Mouse (Mus musculus) heart, postnatal 0 days (tissue): ENCODE data around the gene Cnot6. TPM values are rescaled to one million over a fixed set of nuclear protein-coding genes. Genes with fewer than 3 reads are reported as not detected.

Experiments used
- ATAC-seq: fragments of 200-750 bp; cut with Nextera tagmentation; 2 replicates; pipeline ENCODE4 v1.8.0; 2017; ENCODE audit warnings: low read depth, moderate number of reproducible peaks, moderate library complexity; ENCODE audit not compliant: insufficient read depth
- DNase-seq: peaks from one replicate; pipeline ENCODE4 v3.0.0-alpha.2; 2016; ENCODE audit warnings: low spot score
- H3K27ac ChIP-seq: fragments of 300-500 bp; sonication (generic); 2 replicates; pipeline ENCODE4 v1.5.1; 2014; ENCODE audit warnings: low read depth, mild to moderate bottlenecking
- H3K27me3 ChIP-seq: fragments of 300-500 bp; sonication (generic); 2 replicates; pipeline ENCODE4 v1.6.1; 2014; ENCODE audit warnings: low read length, mixed read lengths; ENCODE audit not compliant: control insufficient read depth, insufficient read depth
- H3K36me3 ChIP-seq: fragments of 300-500 bp; sonication (generic); replicated peaks from 2 replicates; pipeline ENCODE4 v1.6.1; 2014; ENCODE audit warnings: low read length, mixed read lengths; ENCODE audit not compliant: control insufficient read depth, insufficient read depth
- H3K4me1 ChIP-seq: fragments of 300-500 bp; sonication (generic); 2 replicates; pipeline ENCODE4 v1.6.1; 2014; ENCODE audit warnings: antibody characterized with exemption; ENCODE audit not compliant: control insufficient read depth, insufficient read depth
- H3K4me2 ChIP-seq: fragments of 300-500 bp; sonication (generic); 2 replicates; pipeline ENCODE4 v1.6.1; 2014; ENCODE audit warnings: low read depth, mild to moderate bottlenecking, low read length, moderate library complexity
- H3K4me3 ChIP-seq: fragments of 300-500 bp; sonication (generic); 2 replicates; pipeline ENCODE4 v1.5.1; 2014; ENCODE audit warnings: low read depth, low read length
- H3K9ac ChIP-seq: fragments of 300-500 bp; sonication (generic); replicated peaks from 2 replicates; pipeline ENCODE4 v1.6.1; 2014; ENCODE audit warnings: low read depth, low read length, mixed read lengths
- H3K9me3 ChIP-seq: fragments of 300-500 bp; sonication (generic); replicated peaks from 2 replicates; pipeline ENCODE4 v1.6.1; 2016; ENCODE audit warnings: low read length; ENCODE audit not compliant: control insufficient read depth
- CTCF ChIP-seq: IDR thresholded peaks from 2 replicates; pipeline ENCODE4 v1.5.1; 2016; ENCODE audit warnings: antibody characterized with exemption, control low read depth, low read depth
- EP300 ChIP-seq: IDR thresholded peaks from 2 replicates; pipeline ENCODE4 v1.6.1; 2016; ENCODE audit warnings: antibody characterized with exemption, low read depth
- WGBS: fragments of 180-500 bp; shearing (Covaris S2); extraction: QIAGEN DNeasy Blood & Tissue Kit; methylation state at CpG from one replicate; pipeline ENCODE4 v1.1.7; 2014; 5-methylcytosine and 5-hydroxymethylcytosine counted together
- polyA plus RNA-seq: library from polyadenylated mRNA; unstranded; fragments of >200 nt; fragmentation: Nextera tagmentation; extraction: Ambion mirVana; gene quantifications from 2 replicates; pipeline ENCODE4 v1.2.1, GENCODE M21; 2015
- total RNA-seq: library from RNA; depleted of rRNA; stranded (reverse); fragments of >200 nt; gene quantifications from 2 replicates; pipeline ENCODE4 v1.2.3, GENCODE M21; 2014; ENCODE audit warnings: low replicate concordance

Gene Cnot6
- total and polyA plus RNA-seq, 2 experiments from 2014 or later = 19.6 to 21.4 TPM

DNA sequence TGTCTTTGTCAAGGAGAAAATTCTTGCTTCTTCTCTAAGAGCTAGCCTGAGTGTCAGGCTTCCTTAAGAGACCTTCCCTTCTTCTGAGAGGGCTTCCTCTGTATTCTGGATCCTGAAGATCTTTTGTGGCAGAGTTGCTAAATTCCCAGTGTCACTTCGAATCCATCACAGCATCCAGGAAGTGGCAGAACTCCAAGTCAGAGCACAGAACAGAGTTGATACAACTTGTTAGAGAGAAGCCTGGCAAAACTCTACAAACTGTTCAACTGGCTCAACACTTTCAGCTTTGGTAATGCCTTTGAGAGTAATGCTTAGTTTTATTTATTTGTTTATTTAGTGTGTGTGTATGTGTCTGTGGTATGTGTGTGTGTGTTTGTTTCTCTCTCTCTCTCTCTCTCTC lies 25.1 kb upstream of the Cnot6 start:
- H3K36me3 ChIP-seq = no peaks in the 10 kb centered on the region
- no peak overlapping the region for H3K27ac ChIP-seq
- H3K4me2 ChIP-seq = no peak overlapping the region
- DNase-seq (no peak), ATAC-seq (no peak)
- peaks cover 9% of the 10 kb centered on the region for H3K4me1 ChIP-seq
- no peak for TF ChIP-seq CTCF
- H3K4me3 ChIP-seq = no peak overlapping the region
- H3K27me3 ChIP-seq = no peaks in the 10 kb centered on the region
- no peaks in the 10 kb centered on the region for H3K9me3 ChIP-seq
- no peak overlapping the region for H3K9ac ChIP-seq
- 10% methylated on average over 1 of the region's 1 CpGs for WGBS

DNA sequence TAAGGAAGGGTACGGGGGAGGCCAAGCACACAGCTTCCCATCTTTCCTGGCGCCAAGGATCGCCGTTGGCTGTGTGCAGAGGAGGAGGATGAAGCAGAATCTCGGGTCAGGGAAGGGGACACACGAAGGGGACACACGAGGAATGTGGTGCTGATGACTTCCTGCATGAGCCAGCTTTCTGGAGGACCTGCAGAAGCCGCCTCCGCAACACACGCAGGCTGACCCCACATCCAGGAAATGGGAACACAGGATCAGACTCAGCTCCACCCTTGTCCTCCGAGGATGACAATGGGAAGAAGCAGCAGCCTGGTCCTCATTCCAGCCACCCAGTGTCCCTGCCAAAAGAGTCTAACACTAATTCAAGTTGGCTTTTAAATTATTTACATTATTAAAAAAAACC lies 22.2 kb upstream of the Cnot6 start:
- DNase-seq (no peak), ATAC-seq (no peak)
- Histone ChIP-seq H3K36me3 (no peaks in the 10 kb centered on the region), H3K4me2 (no peak overlapping the region), H3K27me3 (no peaks in the 10 kb centered on the region), H3K27ac (no peak overlapping the region), H3K9me3 (no peaks in the 10 kb centered on the region), H3K9ac (no peak overlapping the region), H3K4me1 (peaks cover 9% of the 10 kb centered on the region), H3K4me3 (no peak overlapping the region)
- WGBS = 72% methylated on average over 11 of the region's 11 CpGs
- no peak for TF ChIP-seq EP300
- TF ChIP-seq CTCF = no peak

DNA sequence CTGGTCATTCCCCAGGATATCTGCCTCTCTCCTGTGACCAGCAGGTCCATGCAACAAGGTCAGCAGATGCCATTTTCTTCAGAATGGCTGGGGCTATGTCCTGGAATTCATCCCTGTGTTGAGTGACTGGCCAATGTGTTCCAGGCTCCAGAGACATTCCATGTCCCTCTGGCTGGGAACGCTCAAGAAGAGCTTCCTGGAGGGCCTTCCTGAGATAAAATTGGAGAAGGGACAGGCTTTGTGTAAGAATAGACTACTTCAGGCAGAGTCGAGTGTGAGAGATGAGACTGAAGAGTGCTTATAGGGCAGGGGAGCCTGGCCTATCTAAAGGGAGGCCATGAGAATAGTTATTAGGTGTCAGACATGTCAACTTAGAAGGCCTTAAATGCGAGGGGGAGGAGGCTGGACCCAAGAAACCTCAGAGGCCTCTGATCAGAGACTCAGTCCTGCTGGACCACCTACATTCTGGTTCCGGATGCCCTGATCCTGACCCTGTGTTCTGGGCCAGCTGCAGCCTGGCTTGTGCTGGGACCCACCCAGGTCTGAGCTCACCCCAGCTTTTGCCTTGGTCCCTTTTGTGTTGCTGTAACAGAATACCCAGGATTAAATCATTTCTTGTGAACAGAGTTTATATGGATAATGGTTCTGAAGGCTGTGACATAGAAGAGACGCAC lies 17.9 kb upstream of the Cnot6 start:
- no peaks in the 10 kb centered on the region for H3K9me3 ChIP-seq
- ATAC-seq (no peak), DNase-seq (no peak)
- H3K9ac ChIP-seq = no peak overlapping the region
- TF ChIP-seq CTCF = no peak
- TF ChIP-seq EP300 = no peak
- H3K4me2 ChIP-seq = no peak overlapping the region
- WGBS = 53% methylated on average over 5 of the region's 5 CpGs
- H3K36me3 ChIP-seq = no peaks in the 10 kb centered on the region
- no peak overlapping the region for H3K27ac ChIP-seq
- H3K4me3 ChIP-seq = no peak overlapping the region
- H3K4me1 ChIP-seq = peaks cover 5% of the 10 kb centered on the region
- H3K27me3 ChIP-seq = no peaks in the 10 kb centered on the region

DNA sequence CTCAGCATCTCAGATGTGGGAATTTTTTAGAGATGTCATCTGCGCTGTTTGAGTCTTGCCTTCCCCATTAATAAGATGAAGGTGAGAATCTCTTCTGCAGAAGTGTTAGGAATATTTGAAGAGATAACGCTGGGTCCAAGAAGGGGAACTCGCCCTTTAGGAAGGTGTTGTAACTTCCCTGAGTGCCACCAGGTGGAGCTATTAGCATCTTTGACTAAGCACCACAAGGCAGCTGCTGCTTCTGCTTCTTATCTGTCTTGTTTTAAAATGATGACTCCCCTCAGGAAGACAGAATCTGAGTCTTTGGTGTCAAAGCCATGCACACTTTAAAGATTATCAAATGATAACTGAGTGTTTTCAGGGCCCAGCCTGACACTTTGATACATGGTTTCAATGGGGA lies 15.4 kb upstream of the Cnot6 start:
- ATAC-seq (no peak), DNase-seq (peak; percentile 76)
- WGBS = 5% methylated on average over 3 of the region's 3 CpGs
- Histone ChIP-seq H3K4me2 (no peak overlapping the region), H3K4me1 (peaks cover 5% of the 10 kb centered on the region), H3K27me3 (no peaks in the 10 kb centered on the region), H3K9me3 (no peaks in the 10 kb centered on the region), H3K4me3 (no peak overlapping the region), H3K36me3 (no peaks in the 10 kb centered on the region), H3K9ac (no peak overlapping the region), H3K27ac (no peak overlapping the region)
- peak; percentile 83 for TF ChIP-seq CTCF
- TF ChIP-seq EP300 = no peak

DNA sequence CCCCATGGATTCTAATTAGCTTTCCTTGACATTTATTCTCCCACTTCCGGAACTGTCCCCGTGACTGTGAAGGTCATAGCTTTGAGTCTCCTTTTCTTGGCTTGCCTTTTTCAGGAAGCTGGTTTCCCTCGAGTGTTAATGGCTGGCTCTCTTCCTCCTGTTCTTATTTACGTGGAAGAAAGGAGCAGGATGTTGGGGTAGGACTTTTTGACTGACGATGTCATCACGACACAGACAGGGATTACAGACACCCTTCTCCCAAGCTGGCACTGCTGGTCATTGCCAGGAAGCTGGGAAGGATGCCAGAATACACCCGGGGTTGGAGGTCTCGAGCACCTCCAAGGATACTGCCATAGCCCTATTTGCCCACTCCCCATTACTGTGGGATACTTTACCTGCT lies 14.3 kb upstream of the Cnot6 start:
- Histone ChIP-seq H3K9ac (no peak overlapping the region), H3K4me1 (peaks cover 5% of the 10 kb centered on the region), H3K27me3 (no peaks in the 10 kb centered on the region), H3K4me3 (no peak overlapping the region), H3K36me3 (no peaks in the 10 kb centered on the region), H3K9me3 (no peaks in the 10 kb centered on the region), H3K4me2 (no peak overlapping the region), H3K27ac (0 out of 2 replicates have a peak overlapping the region, but pooled peaks have one; percentile 34)
- no peak for TF ChIP-seq EP300
- no peak for TF ChIP-seq CTCF
- DNase-seq (peak; percentile 37), ATAC-seq (0 out of 2 replicates have a peak, but pooled peaks have one; percentile 20)
- WGBS = 18% methylated on average over 8 of the region's 8 CpGs

DNA sequence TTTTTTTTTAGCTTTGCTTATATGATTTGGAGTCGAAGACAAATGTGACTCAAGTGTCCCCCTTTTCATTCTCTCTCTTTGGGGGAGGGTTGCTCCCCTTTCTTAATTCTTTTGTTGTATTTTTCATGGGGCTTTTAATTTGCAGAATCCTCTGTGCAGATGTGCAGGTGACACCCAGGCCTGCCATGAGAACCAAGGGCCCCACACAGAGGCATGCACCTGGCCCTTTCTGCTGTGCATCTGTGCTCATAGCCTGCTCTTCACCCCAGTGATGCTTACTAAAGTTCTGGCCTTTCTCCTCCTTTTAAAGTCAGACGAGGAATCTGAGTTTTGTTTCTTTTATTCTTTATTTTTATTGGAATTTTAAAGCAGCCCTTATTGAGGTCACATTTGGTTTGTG lies 12.2 kb upstream of the Cnot6 start:
- ATAC-seq (no peak), DNase-seq (no peak)
- no peaks in the 10 kb centered on the region for H3K36me3 ChIP-seq
- H3K4me2 ChIP-seq = no peak overlapping the region
- WGBS = 72% methylated on average over 2 of the region's 2 CpGs
- no peak overlapping the region; the same call in 1 of the 2 replicates for H3K27ac ChIP-seq
- peaks cover 5% of the 10 kb centered on the region for H3K4me1 ChIP-seq
- H3K9ac ChIP-seq = no peak overlapping the region
- TF ChIP-seq EP300 = no peak
- TF ChIP-seq CTCF = no peak
- H3K9me3 ChIP-seq = no peaks in the 10 kb centered on the region
- no peak overlapping the region for H3K4me3 ChIP-seq
- no peaks in the 10 kb centered on the region for H3K27me3 ChIP-seq
